Mouse (Mus musculus): Measurements from ENCODE around the gene Epb41l3. TPM values are rescaled to one million over a fixed set of nuclear protein-coding genes. Genes with fewer than 3 reads are reported as not detected.

Epb41l3 gene
- polyA plus RNA-seq (2015; fragmentation: Nextera tagmentation; extraction: Ambion mirVana) = 60.9 and 63.6 TPM in 2 replicates

DNA sequence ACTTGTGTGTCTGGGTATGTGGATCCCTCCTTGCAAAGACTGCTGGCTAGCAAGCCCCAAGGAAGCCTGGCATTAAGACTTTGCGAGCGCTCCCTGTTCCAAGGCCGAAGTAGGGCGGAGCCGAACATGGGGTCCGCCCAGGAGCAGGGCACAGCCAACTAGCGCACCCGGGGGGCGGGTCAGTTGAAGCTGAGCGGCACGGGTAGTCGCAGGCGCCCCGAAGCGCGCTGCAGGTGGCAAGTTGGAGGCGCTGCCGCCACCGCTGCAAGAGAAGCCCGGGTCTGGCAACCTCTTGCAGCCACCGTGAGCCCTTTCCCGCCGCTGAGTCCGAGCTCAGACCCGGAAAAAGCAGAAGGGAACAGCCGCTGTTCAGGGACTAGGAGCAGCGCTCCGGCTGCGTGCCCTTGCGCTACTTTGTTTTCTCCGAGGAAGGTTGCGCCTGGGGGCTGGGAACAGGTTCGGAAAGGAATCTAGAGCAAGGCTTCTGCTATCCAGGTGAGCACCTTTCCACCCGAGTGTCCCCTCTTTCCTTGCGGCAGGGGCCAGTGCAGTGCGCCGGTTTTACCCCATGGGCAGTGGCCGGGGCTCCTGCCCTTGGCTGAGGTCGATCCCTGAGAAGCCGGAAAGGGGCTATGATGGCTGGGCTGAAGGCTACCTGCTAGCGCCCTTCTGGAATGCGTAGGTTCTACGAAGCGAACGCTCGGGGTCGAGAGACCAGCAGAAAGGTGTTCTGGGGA lies at the start of gene Epb41l3:
Gene Epb41l3, plus strand, starts transcription at position 183 of the 737 bp plus-strand sequence.

Other genes with a start within 250 kb of the Epb41l3 start
- gene Tmem200c, start 249.1 kb upstream of the Epb41l3 start, polyA plus RNA-seq (2015; fragmentation: Nextera tagmentation; extraction: Ambion mirVana) = 0.33 and 1.2 TPM in 2 replicates

All from adrenal gland, postnatal 0 days (tissue).